Mouse (Mus musculus) erythroblast, embryonic 14.5 days (primary cell): ENCODE results near the gene 6430531B16Rik.

Source experiments
- GATA1 ChIP-seq: IDR thresholded peaks from 2 replicates; pipeline ENCODE4 v1.6.1; 2012; ENCODE audit warnings: low read length, inconsistent platforms, mixed read lengths
- TAL1 ChIP-seq: IDR thresholded peaks from 3 replicates; pipeline ENCODE4 v1.6.1; 2012; ENCODE audit warnings: low read length, inconsistent platforms, mixed read lengths

DNA sequence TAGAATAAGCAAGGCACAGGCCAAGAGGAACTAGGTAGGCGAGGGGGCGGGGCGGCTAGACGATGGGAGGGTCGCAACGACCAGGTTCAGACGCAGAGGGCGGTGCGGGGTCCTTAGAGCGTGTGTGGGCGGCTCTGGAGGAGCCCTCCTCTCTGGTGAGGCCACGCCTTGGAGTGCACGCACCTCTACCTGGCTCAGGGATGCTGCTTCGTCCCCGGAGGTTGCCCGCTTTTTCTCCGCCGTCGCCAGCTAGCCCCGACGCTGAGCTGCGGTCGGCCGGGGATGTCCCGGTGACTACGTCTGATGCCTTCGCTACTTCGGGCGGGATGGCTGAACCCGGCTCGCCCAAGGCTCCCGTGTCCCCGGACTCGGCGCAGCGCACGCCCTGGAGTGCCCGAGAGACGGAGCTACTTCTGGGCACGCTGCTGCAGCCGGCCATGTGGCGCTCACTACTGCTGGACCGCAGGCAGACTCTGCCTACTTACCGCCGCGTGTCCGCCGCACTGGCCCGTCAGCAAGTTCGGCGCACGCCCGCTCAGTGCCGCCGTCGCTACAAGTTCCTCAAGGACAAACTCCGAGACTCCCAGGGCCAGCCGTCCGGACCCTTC, 34.8 kb downstream of the 6430531B16Rik start, which contains the start of gene Utf1:
- TF ChIP-seq GATA1 (no peak), TAL1 (no peak)
